Mouse (Mus musculus) left cerebral cortex, adult 6 months (tissue): ENCODE data around the gene Slc2a4. TPM values are rescaled to one million over a fixed set of nuclear protein-coding genes. Genes with fewer than 3 reads are reported as not detected.

Source experiments
- long read RNA-seq, 2 experiments: library from polyadenylated mRNA; unstranded; transcript quantifications; one replicate each; pipeline ENCODE4 v2.0.0; 2019 to 2020
- polyA plus RNA-seq: library from polyadenylated mRNA; unstranded; fragments of <200 nt; fragmentation: Nextera tagmentation; gene quantifications from 2 replicates; pipeline ENCODE4 v1.2.3, GENCODE M21; 2021

Gene Slc2a4
- polyA plus RNA-seq = 0.61 and 0.64 TPM in 2 replicates
- long read RNA-seq, experiment 1, partial matches to known transcripts = 1 of 6 reads
- long read RNA-seq, experiment 1, other reads (novel, unspliced or antisense) = 2 of 6 reads
- long read RNA-seq, experiment 2 = 0 reads

GRCm38 (mm10) chr11:69948066-69948762 is at the start of gene Slc2a4:
Gene Slc2a4, minus strand, starts transcription at chr11:69948188.

GRCm38 (mm10) chr11:69995391-69995960 is 47.5 kb upstream of the Slc2a4 start, which contains the start of gene Phf23:
Gene Phf23, plus strand, starts transcription at chr11:69995777.

GRCm38 (mm10) chr11:69990850-69991691 is 43.1 kb upstream of the Slc2a4 start, which contains the start of gene Gabarap:
Gene Gabarap, plus strand, starts transcription at chr11:69991143.

GRCm38 (mm10) chr11:69982225-69982624 is 34.2 kb upstream of the Slc2a4 start, which contains the start of gene Elp5:
Gene Elp5, minus strand, starts transcription at chr11:69982517.

GRCm38 (mm10) chr11:69981141-69981762 is 33.3 kb upstream of the Slc2a4 start, which contains the start of gene Ctdnep1:
Gene Ctdnep1, plus strand, starts transcription at chr11:69981156.

GRCm38 (mm10) chr11:69964650-69965270 is 16.8 kb upstream of the Slc2a4 start, which contains the start of gene Cldn7:
Gene Cldn7, plus strand, starts transcription at chr11:69964779.

GRCm38 (mm10) chr11:69935137-69935879 is 12.7 kb downstream of the Slc2a4 start, which contains the start of gene Ybx2:
Gene Ybx2, plus strand, starts transcription at chr11:69935796.

GRCm38 (mm10) chr11:69921114-69922011 is 26.6 kb downstream of the Slc2a4 start, which contains the start of gene Eif5a:
Gene Eif5a, minus strand, starts transcription at chr11:69921958.

GRCm38 (mm10) chr11:69913554-69914371 is 34.2 kb downstream of the Slc2a4 start, which contains the start of gene Gps2:
Gene Gps2, plus strand, starts transcription at chr11:69913888.

GRCm38 (mm10) chr11:69900471-69901405 is 47.2 kb downstream of the Slc2a4 start, which contains the start of the genes 2810408A11Rik and Neurl4:
Gene 2810408A11Rik, minus strand, starts transcription at chr11:69900987.
Gene Neurl4, plus strand, starts transcription at chr11:69901072.

GRCm38 (mm10) chr11:69895291-69895690 is 52.7 kb downstream of the Slc2a4 start, which contains the start of gene Acap1:
Gene Acap1, minus strand, starts transcription at chr11:69895539.

Other genes starting within 250 kb of the Slc2a4 start
- gene Polr2a, start 189.6 kb downstream of the Slc2a4 start, polyA plus RNA-seq = 3.9 and 7.0 TPM in 2 replicates
- gene Slc35g3, start 186.2 kb downstream of the Slc2a4 start, polyA plus RNA-seq = not detected in 2 replicates
- gene Zbtb4, start 182.3 kb downstream of the Slc2a4 start, polyA plus RNA-seq = 6.7 and 9.8 TPM in 2 replicates
- 0.17 and 0.19 TPM in 2 replicates for gene Chrnb1, start 152.2 kb downstream of the Slc2a4 start, polyA plus RNA-seq
- gene Fgf11, start 146.3 kb downstream of the Slc2a4 start, polyA plus RNA-seq = 2.3 and 2.7 TPM in 2 replicates
- 0.39 and 0.40 TPM in 2 replicates for gene Tmem102, start 142.6 kb downstream of the Slc2a4 start, polyA plus RNA-seq
- not detected in 2 replicates for gene Gm39566, start 132.9 kb downstream of the Slc2a4 start, polyA plus RNA-seq
- gene Spem2, start 129.7 kb downstream of the Slc2a4 start, polyA plus RNA-seq = not detected in 2 replicates
- gene Spem1, start 126.0 kb downstream of the Slc2a4 start, polyA plus RNA-seq = not detected in 2 replicates
- 12.4 and 16.8 TPM in 2 replicates for gene Nlgn2, start 110.4 kb downstream of the Slc2a4 start, polyA plus RNA-seq
- 510 and 573 TPM in 2 replicates for gene Tmem256, start 109.7 kb downstream of the Slc2a4 start, polyA plus RNA-seq
- 4.0 and 11.7 TPM in 2 replicates for gene Plscr3, start 101.8 kb downstream of the Slc2a4 start, polyA plus RNA-seq
- gene Tnk1, start 89.5 kb downstream of the Slc2a4 start, polyA plus RNA-seq = 0.08 TPM in 1 of 2 replicates, not detected in the other
- not detected in 2 replicates for gene Tmem95, start 70.2 kb downstream of the Slc2a4 start, polyA plus RNA-seq
- gene Kctd11, start 66.8 kb downstream of the Slc2a4 start, polyA plus RNA-seq = 0.42 and 0.43 TPM in 2 replicates
- not detected in 2 replicates for gene Acap1, start 52.6 kb downstream of the Slc2a4 start, polyA plus RNA-seq
- 0.20 and 0.37 TPM in 2 replicates for gene 2810408A11Rik, start 47.2 kb downstream of the Slc2a4 start, polyA plus RNA-seq
- gene Neurl4, start 47.1 kb downstream of the Slc2a4 start, polyA plus RNA-seq = 8.7 and 12.8 TPM in 2 replicates
- 19.7 and 23.9 TPM in 2 replicates for gene Gps2, start 34.3 kb downstream of the Slc2a4 start, polyA plus RNA-seq
- 765 and 797 TPM in 2 replicates for gene Eif5a, start 26.2 kb downstream of the Slc2a4 start, polyA plus RNA-seq
- 0.92 TPM in 1 of 2 replicates, not detected in the other for gene Ybx2, start 12.4 kb downstream of the Slc2a4 start, polyA plus RNA-seq
- not detected in 2 replicates for gene Cldn7, start 16.6 kb upstream of the Slc2a4 start, polyA plus RNA-seq
- gene Ctdnep1, start 33.0 kb upstream of the Slc2a4 start, polyA plus RNA-seq = 16.4 and 21.9 TPM in 2 replicates
- 112 and 113 TPM in 2 replicates for gene Elp5, start 34.3 kb upstream of the Slc2a4 start, polyA plus RNA-seq
- gene Gabarap, start 43.0 kb upstream of the Slc2a4 start, polyA plus RNA-seq = 291 and 457 TPM in 2 replicates
- 9.2 and 18.6 TPM in 2 replicates for gene Phf23, start 47.6 kb upstream of the Slc2a4 start, polyA plus RNA-seq
- 1.6 and 4.0 TPM in 2 replicates for gene Dvl2, start 52.4 kb upstream of the Slc2a4 start, polyA plus RNA-seq
- gene Acadvl, start 67.2 kb upstream of the Slc2a4 start, polyA plus RNA-seq = 40.5 and 55.2 TPM in 2 replicates
- 50.8 and 69.9 TPM in 2 replicates for gene Dlg4, start 68.8 kb upstream of the Slc2a4 start, polyA plus RNA-seq
- gene Asgr1, start 105.9 kb upstream of the Slc2a4 start, polyA plus RNA-seq = 3.1 and 3.3 TPM in 2 replicates
- not detected in 2 replicates for gene Asgr2, start 144.5 kb upstream of the Slc2a4 start, polyA plus RNA-seq
- 0.83 and 1.4 TPM in 2 replicates for gene Mgl2, start 182.1 kb upstream of the Slc2a4 start, polyA plus RNA-seq
- 1.9 and 2.1 TPM in 2 replicates for gene Clec10a, start 208.0 kb upstream of the Slc2a4 start, polyA plus RNA-seq